Mouse (Mus musculus) lung, postnatal 0 days (tissue): Measurements from ENCODE around the gene Dnajb12.
A peak's percentile ranks its signal among the peaks of the same experiment; 100 is the strongest.

Experiments used
- CTCF ChIP-seq: IDR thresholded peaks from 2 replicates; pipeline ENCODE4 v1.5.1; 2016; ENCODE audit warnings: antibody characterized with exemption, mild to moderate bottlenecking
- EP300 ChIP-seq: IDR thresholded peaks from 2 replicates; pipeline ENCODE4 v1.6.1; 2016; ENCODE audit warnings: antibody characterized with exemption, mild to moderate bottlenecking, control low read depth

DNA sequence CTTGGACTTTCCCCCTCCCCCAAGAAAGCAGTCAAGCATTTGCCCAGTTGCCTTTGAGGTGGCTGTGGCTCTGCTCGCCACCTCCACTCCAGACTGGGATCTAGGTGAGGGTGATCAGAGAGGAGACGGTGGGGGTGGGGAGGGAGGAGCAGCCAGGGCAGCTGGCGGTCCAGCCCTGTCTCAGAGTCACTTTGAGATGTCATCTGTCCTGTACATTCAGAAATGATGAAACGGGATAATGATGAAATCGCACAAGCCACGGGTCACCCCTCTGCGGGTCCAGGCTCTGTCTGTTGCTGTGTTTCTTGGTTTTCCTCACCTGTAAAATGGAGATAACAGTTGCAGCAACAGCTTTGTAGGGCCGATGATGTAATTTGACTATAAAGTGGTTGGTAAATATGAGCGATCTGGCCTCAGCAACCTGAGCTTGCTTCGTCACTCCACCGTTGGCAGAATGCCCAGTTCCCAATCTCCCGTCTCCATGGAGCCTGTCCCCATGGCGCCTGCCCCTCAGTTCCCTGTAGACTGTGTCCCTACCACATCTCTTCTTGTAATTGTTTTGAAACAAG lies 64.1 kb downstream of the Dnajb12 start:
- TF ChIP-seq CTCF (no peak), EP300 (peak; percentile 83)
